Mouse (Mus musculus): ENCODE measurements at regions not wholly inside any gene's neighbourhood (a gene's known extent, or its start where the extent isn't known, plus 50 kb on each side); places are given as distances from the start of the nearest gene placed in this dataset.

GRCm38 (mm10) chr4:66478601-66479217 is 74.3 kb upstream of the Astn2 start:
- peak; percentile 22 for DNase-seq (ENCODE audit: extremely low spot score, low spot score)

Measured in neural tube, embryonic 10.5 days (tissue).